Mouse (Mus musculus) olfactory bulb, adult 2 months (tissue): ENCODE data around the gene Zfp787. TPM values are rescaled to one million over a fixed set of nuclear protein-coding genes. Genes with fewer than 3 reads are reported as not detected.

ENCODE experiments used
- H3K27ac ChIP-seq: fragments of 200-500 bp; 2 replicates; pipeline ENCODE4 v1.5.1; 2012; ENCODE audit warnings: low read depth, low read length; ENCODE audit not compliant: insufficient read depth
- H3K4me1 ChIP-seq: fragments of 200-500 bp; 2 replicates; pipeline ENCODE4 v1.6.1; 2012; ENCODE audit warnings: low read length; ENCODE audit not compliant: control insufficient read depth, insufficient read depth
- H3K4me3 ChIP-seq: fragments of 200-500 bp; 2 replicates; pipeline ENCODE4 v1.5.1; 2012; ENCODE audit warnings: mild to moderate bottlenecking, low read depth, low read length, moderate library complexity; ENCODE audit not compliant: insufficient read depth
- CTCF ChIP-seq: fragments of 200-500 bp; IDR thresholded peaks from 2 replicates; pipeline ENCODE4 v1.5.1; 2012; ENCODE audit warnings: low read depth, mild to moderate bottlenecking, low read length, moderate library complexity; ENCODE audit not compliant: insufficient read depth
- POLR2A ChIP-seq: fragments of 200-500 bp; IDR thresholded peaks from 2 replicates; pipeline ENCODE4 v1.6.1; 2012; ENCODE audit warnings: mild to moderate bottlenecking, low read depth, low read length, moderate library complexity; ENCODE audit not compliant: insufficient read depth
- WGBS: fragments of 180-500 bp; shearing (Covaris S2); methylation state at CpG from one replicate; pipeline ENCODE4 v1.1.7; 2018; 5-methylcytosine and 5-hydroxymethylcytosine counted together
- polyA plus RNA-seq: library from polyadenylated mRNA; stranded (reverse); fragments of >200 nt; gene quantifications from 2 replicates; pipeline ENCODE4 v1.2.4, GENCODE M21; 2012; ENCODE audit warnings: low replicate concordance; ENCODE audit not compliant: missing spikeins, insufficient read depth, insufficient read length

Zfp787 gene
- polyA plus RNA-seq, 1 experiment, result not detected

GRCm38 (mm10) chr7:6155031-6155872, 545 bp downstream of the Zfp787 start:
- under 1% methylated on average over 84 of the region's 85 CpGs for WGBS
- peak; percentile 82 for TF ChIP-seq POLR2A
- no peak for TF ChIP-seq CTCF

GRCm38 (mm10) chr7:6154164-6154563, 1.6 kb downstream of the Zfp787 start:
- H3K4me3 ChIP-seq, result no peak overlapping the region
- H3K4me1 ChIP-seq, result peaks cover 15% of the 10 kb centered on the region
- no peak overlapping the region for H3K27ac ChIP-seq
- TF ChIP-seq POLR2A (no peak), CTCF (no peak)
- 56% methylated on average over 5 of the region's 5 CpGs for WGBS

More at GRCm38 (mm10) chr7:6155031-6155872, 545 bp downstream of the Zfp787 start:
- Histone ChIP-seq H3K27ac (peak overlapping the region; percentile 80), H3K4me1 (peaks cover 13% of the 10 kb centered on the region), H3K4me3 (peak overlapping the region; percentile 80)

GRCm38 (mm10) chr7:6153131-6153530, 2.7 kb downstream of the Zfp787 start:
- WGBS, result 75% methylated on average over 3 of the region's 3 CpGs
- no peak for TF ChIP-seq POLR2A
- no peak for TF ChIP-seq CTCF
- no peak overlapping the region for H3K27ac ChIP-seq
- peaks cover 25% of the 10 kb centered on the region for H3K4me1 ChIP-seq
- no peak overlapping the region for H3K4me3 ChIP-seq

- H3K4me1 ChIP-seq, result peaks cover 28% of the 10 kb centered on the region
- WGBS, result 60% methylated on average over 3 of the region's 3 CpGs
- H3K4me3 ChIP-seq, result no peak overlapping the region
- TF ChIP-seq CTCF, result no peak
- no peak overlapping the region for H3K27ac ChIP-seq
Measured at GRCm38 (mm10) chr7:6152036-6152435, 3.8 kb downstream of the Zfp787 start.

GRCm38 (mm10) chr7:6151266-6151665, 4.5 kb downstream of the Zfp787 start:
- no peak for TF ChIP-seq CTCF
- TF ChIP-seq POLR2A, result no peak
- WGBS, result 85% methylated on average over 1 of the region's 1 CpGs
- Histone ChIP-seq H3K4me1 (peaks cover 28% of the 10 kb centered on the region), H3K27ac (no peak overlapping the region), H3K4me3 (no peak overlapping the region)

GRCm38 (mm10) chr7:6147688-6148087, 8.1 kb downstream of the Zfp787 start:
- Histone ChIP-seq H3K4me1 (peaks cover 22% of the 10 kb centered on the region), H3K4me3 (no peak overlapping the region), H3K27ac (no peak overlapping the region)
- TF ChIP-seq POLR2A, result no peak
- TF ChIP-seq CTCF, result no peak
- 72% methylated on average over 5 of the region's 5 CpGs for WGBS

GRCm38 (mm10) chr7:6146982-6147325, 8.8 kb downstream of the Zfp787 start:
- H3K4me1 ChIP-seq, result peaks cover 22% of the 10 kb centered on the region
- 38% methylated on average over 2 of the region's 2 CpGs for WGBS
- TF ChIP-seq POLR2A, result no peak
- TF ChIP-seq CTCF, result no peak
- no peak overlapping the region for H3K27ac ChIP-seq
- H3K4me3 ChIP-seq, result no peak overlapping the region

GRCm38 (mm10) chr7:6146194-6146981, 9.4 kb downstream of the Zfp787 start:
- TF ChIP-seq CTCF, result no peak
- no peak for TF ChIP-seq POLR2A

GRCm38 (mm10) chr7:6145423-6146188, 10.2 kb downstream of the Zfp787 start:
- H3K27ac ChIP-seq, result no peak overlapping the region
- TF ChIP-seq POLR2A (no peak), CTCF (no peak)
- H3K4me3 ChIP-seq, result no peak overlapping the region
- WGBS, result 73% methylated on average over 8 of the region's 8 CpGs
- peaks cover 20% of the 10 kb centered on the region for H3K4me1 ChIP-seq

More at GRCm38 (mm10) chr7:6146194-6146981, 9.4 kb downstream of the Zfp787 start:
- 59% methylated on average over 7 of the region's 7 CpGs for WGBS
- Histone ChIP-seq H3K4me3 (no peak overlapping the region), H3K4me1 (peaks cover 20% of the 10 kb centered on the region), H3K27ac (no peak overlapping the region)
